Mouse (Mus musculus) fibroblast of lung, adult 2 months (primary cell): ENCODE data around the gene Rbm6.

Experiments used
- DNase-seq: peaks from one replicate; pipeline ENCODE4 v3.0.0-alpha.2; 2011; ENCODE audit warnings: low read depth

The Rbm6 gene

GRCm38 (mm10) chr9:107873137-107873536, at the start of gene Rbm6:
Rbm6 (minus strand) TSS chr9:107873237.
- DNase-seq, result no peak

- DNase-seq, result no peak
These were observed 46.4 kb upstream of the Rbm6 start for GRCm38 (mm10) chr9:107919441-107919840.

- DNase-seq, result no peak
These were observed 45.8 kb upstream of the Rbm6 start for GRCm38 (mm10) chr9:107918884-107919283.

- no peak for DNase-seq
These were observed 45.0 kb upstream of the Rbm6 start for GRCm38 (mm10) chr9:107917895-107918608.

- DNase-seq, result no peak
These were observed 41.9 kb upstream of the Rbm6 start for GRCm38 (mm10) chr9:107914764-107915420.

GRCm38 (mm10) chr9:107910025-107910769, 37.2 kb upstream of the Rbm6 start:
- DNase-seq, result no peak

GRCm38 (mm10) chr9:107908410-107909158, 35.5 kb upstream of the Rbm6 start:
- no peak for DNase-seq

GRCm38 (mm10) chr9:107907801-107908120, 34.7 kb upstream of the Rbm6 start:
- DNase-seq, result no peak

- DNase-seq, result no peak
These were observed 34.1 kb upstream of the Rbm6 start for GRCm38 (mm10) chr9:107906967-107907800.

GRCm38 (mm10) chr9:107906252-107906966, 33.4 kb upstream of the Rbm6 start, which contains the start of gene Mst1r:
Mst1r (plus strand) TSS chr9:107906873.
- no peak for DNase-seq

GRCm38 (mm10) chr9:107904726-107905125, 31.7 kb upstream of the Rbm6 start:
- peak; percentile 69 for DNase-seq

GRCm38 (mm10) chr9:107901627-107901914, 28.5 kb upstream of the Rbm6 start:
- no peak for DNase-seq

- DNase-seq, result no peak
These were observed 28.0 kb upstream of the Rbm6 start for GRCm38 (mm10) chr9:107900840-107901626.

GRCm38 (mm10) chr9:107899855-107900254, 26.8 kb upstream of the Rbm6 start:
- no peak for DNase-seq

GRCm38 (mm10) chr9:107898563-107898962, 25.5 kb upstream of the Rbm6 start:
- no peak for DNase-seq

- DNase-seq, result no peak
These were observed 18.0 kb upstream of the Rbm6 start for GRCm38 (mm10) chr9:107891023-107891422.

- no peak for DNase-seq
These were observed 17.2 kb upstream of the Rbm6 start for GRCm38 (mm10) chr9:107890260-107890659.

GRCm38 (mm10) chr9:107888267-107888850, 15.3 kb upstream of the Rbm6 start:
- no peak for DNase-seq

- DNase-seq, result peak; percentile 72
These were observed 14.8 kb upstream of the Rbm6 start, which contains the start of gene Mon1a for GRCm38 (mm10) chr9:107887804-107888266. Mon1a (plus strand) TSS chr9:107888151.
